Mouse (Mus musculus) cortical plate, adult 2 months (tissue): Measurements from ENCODE around the gene Olfr1076.

Experiments
- CTCF ChIP-seq: fragments of 200-500 bp; IDR thresholded peaks from 2 replicates; pipeline ENCODE4 v1.5.1; 2011; ENCODE audit warnings: mild to moderate bottlenecking, control low read depth, low read length; ENCODE audit not compliant: insufficient read depth; ENCODE audit errors: extremely low read depth
- POLR2A ChIP-seq: fragments of 200-500 bp; IDR thresholded peaks from 2 replicates; pipeline ENCODE4 v1.6.1; 2011; ENCODE audit warnings: mild to moderate bottlenecking, low read length, control low read depth; ENCODE audit not compliant: insufficient read depth; ENCODE audit errors: extremely low read depth

DNA sequence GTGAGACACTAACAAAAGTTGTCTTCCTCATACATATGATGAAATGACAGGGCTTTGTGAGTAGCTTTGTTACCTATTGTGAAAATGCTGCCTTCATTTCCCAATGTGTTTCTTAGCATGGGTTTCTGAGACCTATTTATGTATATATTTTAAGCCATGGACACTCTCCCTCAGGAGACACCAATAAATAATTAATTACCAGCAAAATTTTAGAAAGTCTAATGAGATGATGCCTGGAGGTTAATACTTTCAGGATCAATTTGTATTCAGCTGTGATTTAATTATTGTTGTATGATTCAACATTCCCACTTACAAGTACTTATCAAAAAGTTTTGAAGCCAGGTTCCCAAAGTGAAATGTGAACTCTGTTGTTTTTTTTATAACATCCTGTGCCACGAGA lies 34.1 kb downstream of the Olfr1076 start, which contains the start of gene Olfr1079:
- TF ChIP-seq CTCF, result no peak
- no peak for TF ChIP-seq POLR2A
